9 mouse cellular contexts compared by ENCODE assay signal in the genomic region with DNA sequence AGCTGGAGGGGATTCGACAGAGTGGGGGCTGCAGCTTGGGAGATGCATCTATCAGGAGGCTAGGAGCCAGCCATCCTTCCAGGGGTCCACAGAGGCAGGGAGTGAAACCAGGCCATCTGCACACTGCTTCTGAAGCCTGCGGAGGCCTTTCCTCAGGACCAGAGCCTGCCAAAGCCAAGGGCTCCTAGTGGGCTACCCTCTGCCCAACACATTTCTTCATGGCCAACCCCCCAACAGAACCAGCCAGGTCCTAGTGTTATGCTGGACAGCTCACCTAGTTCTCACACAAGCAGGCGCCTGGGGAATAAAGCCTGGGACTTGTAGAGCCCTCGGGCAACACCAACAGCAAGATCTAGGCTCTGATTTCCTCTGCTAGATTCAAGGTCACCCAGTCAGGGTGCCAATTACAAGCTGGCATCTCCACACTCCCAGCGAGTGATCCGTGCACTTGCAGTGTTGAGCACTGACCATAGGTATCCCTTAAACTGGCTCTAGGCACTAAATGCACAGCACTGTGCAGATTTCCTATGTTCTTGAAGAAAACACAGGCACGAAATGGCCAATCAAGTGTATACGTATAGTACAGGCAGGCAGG. TPM values are rescaled to one million over a fixed set of nuclear protein-coding genes. Genes with fewer than 3 reads are reported as not detected.
A peak's percentile ranks its signal among the peaks of the same experiment; 100 is the strongest.
DNase-seq lines count a peak whose midpoint lies in the region; ATAC-seq and TF ChIP-seq lines count a peak whose summit lies in the region.
"Had no signal": no experiment of that assay in that cellular context is flagged by ENCODE, and none has a peak within 500 bp of the region (broad histone marks: within the 10 kb centered on the region; RNA-seq: fewer than 3 reads in every experiment).

No protein-coding gene starts in this region.

- whole genome bisulfite sequencing in limb, embryonic 12.5 days: 92% methylated on average over 8 of the region's 8 CpGs
- WGBS in limb, embryonic 10.5 days: 93% methylated on average over 8 of the region's 8 CpGs
- WGBS in bone marrow, adult 2 months: 75% methylated on average over 8 of the region's 8 CpGs

- peaks cover 25% of the 10 kb centered on the region for H3K36me3 ChIP-seq in limb, embryonic 12.5 days
- peaks cover 18% of the 10 kb centered on the region for H3K36me3 ChIP-seq in limb, embryonic 10.5 days

- TF ChIP-seq POLR2A in bone marrow, adult 2 months (IDR thresholded peaks at IDR 0.05; ENCODE audit: borderline replicate concordance, control insufficient read depth, low read depth, low read length): no peak

- H3K9me3 ChIP-seq in limb, embryonic 12.5 days: no peaks in the 10 kb centered on the region
- H3K9me3 ChIP-seq in limb, embryonic 10.5 days (replicated peaks): no peaks in the 10 kb centered on the region
- H3K9me3 ChIP-seq: embryonic facial prominence, embryonic 13.5 days had no signal

- TF ChIP-seq CTCF in bone marrow, adult 2 months (IDR thresholded peaks at IDR 0.05; ENCODE audit: control insufficient read depth, insufficient read depth, low read length): no peak

- peak; percentile 91 for DNase-seq in heart, adult 11 months
- no peak for DNase-seq in heart, adult 8-10 months (ENCODE audit: low spot score)
- no peak for DNase-seq in limb, embryonic 10.5 days (ENCODE audit: low spot score)
- peak; percentile 80 to 87 for DNase-seq in cerebellum, postnatal 10 days
- no peak for DNase-seq in ovary, postnatal 36 days (ENCODE audit: low spot score)

- no peak overlapping the region for H3K4me3 ChIP-seq in limb, embryonic 12.5 days (replicated peaks)
- H3K4me3 ChIP-seq in limb, embryonic 10.5 days: no peak overlapping the region
- no peak overlapping the region for H3K4me3 ChIP-seq in bone marrow, adult 2 months (replicated peaks; ENCODE audit: control insufficient read depth, low read depth, low read length)

- no peak overlapping the region for H3K27ac ChIP-seq in limb, embryonic 12.5 days
- H3K27ac ChIP-seq in limb, embryonic 10.5 days: no peak overlapping the region
- peak overlapping the region; percentile 44; the same call in 1 of the 2 replicates for H3K27ac ChIP-seq in bone marrow, adult 2 months (ENCODE audit: control insufficient read depth, insufficient read depth, low read depth, low read length, poor library complexity)
- H3K27ac ChIP-seq: embryonic facial prominence, embryonic 13.5 days had no signal

- no peak overlapping the region for H3K4me2 ChIP-seq in limb, embryonic 12.5 days

- H3K9ac ChIP-seq in limb, embryonic 12.5 days (replicated peaks): 0 out of 2 replicates have a peak overlapping the region, but pooled peaks have one; percentile 6
- H3K9ac ChIP-seq: embryonic facial prominence, embryonic 13.5 days had no signal

- no peaks in the 10 kb centered on the region for H3K27me3 ChIP-seq in limb, embryonic 12.5 days
- no peaks in the 10 kb centered on the region for H3K27me3 ChIP-seq in limb, embryonic 10.5 days (ENCODE audit: low read depth, poor library complexity, severe bottlenecking)
- H3K27me3 ChIP-seq: embryonic facial prominence, embryonic 13.5 days had no signal

- ATAC-seq in limb, embryonic 12.5 days (ENCODE audit: insufficient number of reproducible peaks, insufficient read depth, low FRiP score, low TSS enrichment, low read depth): no peak
- no peak for ATAC-seq in granulocyte monocyte progenitor cell, adult 5-6 weeks (replicated peaks; ENCODE audit: poor library complexity, severe bottlenecking)

- H3K4me1 ChIP-seq in limb, embryonic 12.5 days (replicated peaks): peaks cover 23% of the 10 kb centered on the region
- peaks cover 54% of the 10 kb centered on the region for H3K4me1 ChIP-seq in limb, embryonic 10.5 days
- H3K4me1 ChIP-seq in bone marrow, adult 2 months (ENCODE audit: control insufficient read depth, insufficient read depth, low read length): peaks cover 9% of the 10 kb centered on the region

RNA-seq across cellular contexts. Expression of a gene that starts 19.5 kb away (rescaled TPM):
- 10 to 100 TPM; 16.1 to 24.3 (median 22.1) TPM for total RNA-seq in heart, adult 8-10 months (2022)
- polyA plus RNA-seq in limb, embryonic 12.5 days (2016; fragmentation: Nextera tagmentation; extraction: Ambion mirVana): 4.0 and 7.1 TPM in 2 replicates
- polyA plus RNA-seq in limb, embryonic 10.5 days (2016; fragmentation: Nextera tagmentation; extraction: Ambion mirVana): 3.6 and 4.0 TPM in 2 replicates
- 23.6 and 39.6 TPM in 2 replicates for polyA plus RNA-seq in bone marrow, adult 2 months (2011; ENCODE audit: insufficient read depth, insufficient read length, low replicate concordance, missing spikeins)
- total RNA-seq in granulocyte monocyte progenitor cell, adult 5-6 weeks (2014; fragmentation: Nextera tagmentation): 12.9 and 22.4 TPM in 2 replicates
- 10.7 and 12.5 TPM in 2 replicates for total RNA-seq in granulocyte monocyte progenitor cell, adult 5-6 weeks (2017)

RNA-seq across cellular contexts. Expression of a gene that starts 28.5 kb away (rescaled TPM):
- total RNA-seq in heart, adult 8-10 months (2022): 1 to 10 TPM in 3 of 4 experiments, under 1 TPM in 1; 0.88 to 1.6 (median 1.1) TPM
- polyA plus RNA-seq in limb, embryonic 12.5 days (2016; fragmentation: Nextera tagmentation; extraction: Ambion mirVana): 37.2 and 43.3 TPM in 2 replicates
- polyA plus RNA-seq in limb, embryonic 10.5 days (2016; fragmentation: Nextera tagmentation; extraction: Ambion mirVana): 29.7 and 38.7 TPM in 2 replicates
- polyA plus RNA-seq in bone marrow, adult 2 months (2011; ENCODE audit: insufficient read depth, insufficient read length, low replicate concordance, missing spikeins): 10.3 and 19.0 TPM in 2 replicates
- total RNA-seq in granulocyte monocyte progenitor cell, adult 5-6 weeks (2014; fragmentation: Nextera tagmentation): 2.8 and 3.1 TPM in 2 replicates
- total RNA-seq in granulocyte monocyte progenitor cell, adult 5-6 weeks (2017): 3.6 and 4.3 TPM in 2 replicates

RNA-seq across cellular contexts. Expression of a gene that starts 42.0 kb away (rescaled TPM):
- total RNA-seq in heart, adult 8-10 months (2022): 10 to 100 TPM in 3 of 4 experiments, 1 to 10 TPM in 1; 9.2 to 13.8 (median 13.2) TPM
- 16.3 and 21.6 TPM in 2 replicates for polyA plus RNA-seq in limb, embryonic 12.5 days (2016; fragmentation: Nextera tagmentation; extraction: Ambion mirVana)
- polyA plus RNA-seq in limb, embryonic 10.5 days (2016; fragmentation: Nextera tagmentation; extraction: Ambion mirVana): 17.9 and 19.6 TPM in 2 replicates
- polyA plus RNA-seq in bone marrow, adult 2 months (2011; ENCODE audit: insufficient read depth, insufficient read length, low replicate concordance, missing spikeins): 2.8 and 10.4 TPM in 2 replicates
- 8.7 and 11.5 TPM in 2 replicates for total RNA-seq in granulocyte monocyte progenitor cell, adult 5-6 weeks (2014; fragmentation: Nextera tagmentation)
- 6.6 and 8.1 TPM in 2 replicates for total RNA-seq in granulocyte monocyte progenitor cell, adult 5-6 weeks (2017)

RNA-seq across cellular contexts. Expression of a gene that starts 46.3 kb away (rescaled TPM):
- 1 to 10 TPM; 7.2 to 8.1 (median 8.1) TPM for total RNA-seq in heart, adult 8-10 months (2022)
- 21.3 and 23.2 TPM in 2 replicates for polyA plus RNA-seq in limb, embryonic 12.5 days (2016; fragmentation: Nextera tagmentation; extraction: Ambion mirVana)
- polyA plus RNA-seq in limb, embryonic 10.5 days (2016; fragmentation: Nextera tagmentation; extraction: Ambion mirVana): 31.3 and 31.6 TPM in 2 replicates
- 10.5 and 15.9 TPM in 2 replicates for polyA plus RNA-seq in bone marrow, adult 2 months (2011; ENCODE audit: insufficient read depth, insufficient read length, low replicate concordance, missing spikeins)
- total RNA-seq in granulocyte monocyte progenitor cell, adult 5-6 weeks (2014; fragmentation: Nextera tagmentation): 11.5 and 16.2 TPM in 2 replicates
- total RNA-seq in granulocyte monocyte progenitor cell, adult 5-6 weeks (2017): 21.3 and 27.2 TPM in 2 replicates

RNA-seq across cellular contexts. Expression of a gene that starts 55.9 kb away (rescaled TPM):
- 1 to 10 TPM; 3.0 to 4.6 (median 3.7) TPM for total RNA-seq in heart, adult 8-10 months (2022)
- polyA plus RNA-seq in limb, embryonic 12.5 days (2016; fragmentation: Nextera tagmentation; extraction: Ambion mirVana): 11.7 and 12.0 TPM in 2 replicates
- polyA plus RNA-seq in limb, embryonic 10.5 days (2016; fragmentation: Nextera tagmentation; extraction: Ambion mirVana): 12.9 and 14.0 TPM in 2 replicates
- 3.8 and 12.2 TPM in 2 replicates for polyA plus RNA-seq in bone marrow, adult 2 months (2011; ENCODE audit: insufficient read depth, insufficient read length, low replicate concordance, missing spikeins)
- total RNA-seq in granulocyte monocyte progenitor cell, adult 5-6 weeks (2014; fragmentation: Nextera tagmentation): 4.2 and 17.8 TPM in 2 replicates
- 18.3 and 23.7 TPM in 2 replicates for total RNA-seq in granulocyte monocyte progenitor cell, adult 5-6 weeks (2017)

Comparison
In these comparisons a context has a peak if more than half of its experiments do, and no peak if none do; other contexts are left out.
1. DNase-seq: peak in heart, adult 11 months (single experiment) and cerebellum, postnatal 10 days (2 of 2); none in heart, adult 8-10 months (single experiment), limb, embryonic 10.5 days (single experiment) and ovary, postnatal 36 days (single experiment).